Mouse (Mus musculus) left cerebral cortex, adult 9 months (tissue): ENCODE data around the gene Pik3r1.
A peak's percentile ranks its signal among the peaks of the same experiment; 100 is the strongest.

Source experiments
- DNase-seq, 2 experiments: peaks; one replicate each; pipeline ENCODE4 v3.0.0; 2022; ENCODE audit warnings: low spot score in 2 of 2

Gene Pik3r1

DNA sequence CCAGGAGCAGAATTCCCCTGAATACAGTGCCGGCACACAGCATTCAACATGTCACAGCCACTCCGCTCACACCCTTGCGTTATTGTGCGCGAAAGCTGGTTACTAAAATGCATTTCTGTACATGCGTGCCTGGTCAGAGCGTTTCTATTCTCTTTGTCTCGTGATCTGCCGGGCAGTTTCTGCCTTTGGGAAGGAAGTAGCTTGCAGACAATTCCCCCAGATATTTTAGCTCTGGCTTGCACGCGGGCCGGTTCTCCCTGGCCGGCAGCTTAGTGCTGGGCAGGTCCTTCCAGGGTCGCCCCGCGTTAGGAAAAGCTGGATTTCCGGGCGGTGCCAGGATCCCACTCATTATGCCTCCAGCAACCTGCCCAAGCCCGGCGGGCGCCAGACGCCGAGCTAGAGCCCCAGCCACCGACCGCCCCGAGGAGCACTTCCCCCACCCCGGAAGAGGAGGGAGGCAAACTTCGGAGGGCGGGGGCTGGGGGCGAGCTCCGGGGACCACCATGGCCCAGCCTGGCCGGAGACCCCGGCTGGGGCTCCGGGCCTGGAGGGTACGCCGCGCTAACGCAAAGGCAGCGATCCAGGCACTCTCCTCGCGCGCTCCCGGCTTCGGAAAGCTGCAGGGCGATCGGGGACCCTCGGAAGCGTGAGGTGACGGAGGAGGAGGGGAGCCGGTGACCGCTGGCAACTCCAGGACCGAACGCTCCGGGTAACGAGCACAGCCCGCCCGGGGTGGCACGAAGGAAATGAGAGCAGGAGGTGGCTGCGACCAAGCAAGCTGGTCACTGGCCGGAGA, 806 bp downstream of the Pik3r1 start:
- DNase-seq, result peak in 1 of 2 experiments; percentile 41

DNA sequence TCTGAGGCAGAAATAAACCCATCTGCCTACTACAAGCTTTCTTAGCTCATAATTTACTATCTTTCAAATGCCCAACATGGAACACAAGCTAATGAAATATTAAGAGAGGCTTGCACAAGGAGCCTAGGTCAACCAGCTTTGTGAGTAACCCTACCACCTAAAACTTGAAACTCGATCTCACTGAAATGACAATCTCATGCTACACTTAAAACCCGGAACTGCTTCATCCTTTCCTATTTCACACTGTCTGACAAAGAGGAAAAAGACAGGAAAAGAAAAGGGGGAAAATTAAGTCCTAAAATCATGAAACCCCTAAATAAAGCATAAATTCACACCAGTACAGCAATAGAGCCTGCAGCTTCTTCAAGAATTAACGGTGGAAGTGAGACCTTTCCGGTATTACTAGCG, 1.4 kb downstream of the Pik3r1 start:
- DNase-seq, result no peak

DNA sequence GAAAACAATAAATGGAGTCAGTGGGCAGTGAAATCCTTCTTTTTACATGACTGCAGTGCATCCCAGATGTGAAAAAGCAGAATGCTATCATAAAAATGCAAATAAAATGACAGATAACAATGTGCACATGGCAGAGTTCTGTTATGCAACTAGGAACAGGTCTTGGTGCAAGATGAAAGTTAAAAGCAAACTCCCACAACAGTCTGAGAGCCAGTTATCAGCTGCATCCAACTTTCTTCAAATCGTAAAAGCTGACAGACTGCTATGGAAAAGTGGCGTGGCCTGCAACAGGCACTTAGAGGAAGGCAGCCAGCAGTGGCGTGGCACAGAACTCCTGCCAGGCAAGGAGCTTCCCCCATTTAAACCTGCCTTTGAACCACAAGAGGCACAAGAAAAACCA, 2.0 kb downstream of the Pik3r1 start:
- DNase-seq, result no peak

DNA sequence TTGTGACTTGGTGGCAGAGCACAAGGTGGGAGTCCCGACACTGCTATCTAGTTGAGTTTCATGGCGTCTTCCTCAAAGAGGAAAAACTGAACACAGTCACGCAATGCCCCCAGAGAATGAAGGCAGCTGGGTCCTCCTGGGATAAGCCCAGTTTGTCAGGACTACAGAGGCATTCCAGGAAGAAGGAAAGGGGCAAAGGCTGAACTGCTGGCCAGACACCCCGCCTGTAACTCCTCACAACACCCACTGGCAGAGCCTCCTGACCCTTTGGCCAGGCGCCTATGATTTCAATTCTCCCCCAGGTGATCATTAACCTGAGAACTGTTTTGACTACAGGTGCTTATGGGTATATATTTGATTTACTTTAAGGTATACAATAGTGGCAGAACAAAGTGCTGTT, 3.9 kb downstream of the Pik3r1 start:
- no peak for DNase-seq

DNA sequence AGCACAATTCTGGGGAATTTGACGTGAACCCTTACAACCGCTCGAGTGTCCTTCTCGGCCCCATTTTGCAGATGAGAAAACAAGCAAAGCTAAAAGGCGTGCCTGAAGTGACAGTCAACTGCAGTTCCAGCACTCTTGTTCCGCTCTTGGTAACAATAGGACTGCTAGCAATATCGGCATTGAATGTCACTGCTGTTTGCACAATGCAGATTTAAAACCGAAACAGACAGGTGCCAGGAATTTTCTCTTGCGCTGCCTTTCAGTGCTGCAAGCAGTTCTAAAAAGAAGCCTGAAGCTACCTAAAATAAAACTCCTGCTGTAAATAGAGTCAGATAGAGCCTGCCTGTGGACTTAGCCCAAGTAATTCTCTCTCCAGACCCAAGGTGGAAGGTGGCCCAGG, 4.3 kb downstream of the Pik3r1 start:
- DNase-seq, result no peak

DNA sequence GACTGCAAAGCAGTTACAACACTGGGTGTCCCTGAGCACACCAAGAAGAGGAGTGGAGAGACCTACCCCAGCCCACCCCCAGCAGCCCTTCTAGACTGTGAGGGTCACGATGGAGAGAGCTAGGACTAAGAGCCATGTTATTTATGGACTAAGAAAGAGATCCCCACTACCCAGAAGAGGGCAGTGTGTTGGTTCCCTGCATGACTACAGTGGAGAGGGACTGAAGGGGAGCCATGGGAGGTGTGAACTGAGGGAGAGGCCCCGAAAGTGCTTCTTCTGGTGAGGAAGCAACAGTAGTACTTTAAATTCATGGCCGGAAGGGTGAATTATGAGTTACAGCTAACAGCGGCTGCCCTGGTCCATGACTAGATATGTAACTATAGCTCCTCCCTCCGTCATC, 4.9 kb downstream of the Pik3r1 start:
- no peak for DNase-seq

DNA sequence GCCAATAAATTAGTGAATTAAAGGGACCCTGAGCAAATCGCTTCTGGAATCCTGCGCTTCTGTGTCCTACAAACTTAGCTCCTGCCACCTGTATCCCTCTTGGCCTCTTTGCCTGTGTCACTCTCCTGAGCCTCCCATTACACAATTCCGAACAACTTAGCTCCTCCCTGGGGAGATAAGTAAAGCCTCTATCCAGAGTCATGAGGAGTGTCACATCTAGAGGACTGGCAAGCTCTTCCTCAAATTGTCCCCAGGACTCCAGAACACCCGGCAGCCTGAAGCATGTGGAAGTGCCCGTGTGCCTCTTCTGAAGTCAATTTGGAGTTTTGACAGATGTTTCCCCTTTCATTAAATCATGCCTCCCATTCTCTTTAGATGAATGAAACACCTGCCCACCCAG, 6.4 kb downstream of the Pik3r1 start:
- DNase-seq, result no peak

DNA sequence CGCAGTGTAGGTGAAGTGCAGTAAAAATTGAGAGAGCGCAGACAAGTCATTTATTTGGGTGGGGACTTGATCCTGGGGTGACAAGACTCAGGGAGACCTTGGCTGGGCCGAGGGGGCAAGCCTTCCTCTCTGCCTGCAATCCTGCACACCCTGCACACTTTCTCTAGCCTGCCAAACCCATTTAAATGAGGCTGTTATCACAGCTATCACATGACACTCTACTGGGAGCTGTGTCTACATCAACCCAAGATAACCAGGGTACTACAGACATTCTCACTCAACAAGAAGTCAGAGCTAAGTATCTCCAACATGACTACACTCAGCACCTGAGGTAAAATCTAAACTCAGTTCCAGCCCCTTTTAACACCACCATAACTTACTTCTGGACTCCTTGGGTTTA, 7.1 kb downstream of the Pik3r1 start:
- no peak for DNase-seq

DNA sequence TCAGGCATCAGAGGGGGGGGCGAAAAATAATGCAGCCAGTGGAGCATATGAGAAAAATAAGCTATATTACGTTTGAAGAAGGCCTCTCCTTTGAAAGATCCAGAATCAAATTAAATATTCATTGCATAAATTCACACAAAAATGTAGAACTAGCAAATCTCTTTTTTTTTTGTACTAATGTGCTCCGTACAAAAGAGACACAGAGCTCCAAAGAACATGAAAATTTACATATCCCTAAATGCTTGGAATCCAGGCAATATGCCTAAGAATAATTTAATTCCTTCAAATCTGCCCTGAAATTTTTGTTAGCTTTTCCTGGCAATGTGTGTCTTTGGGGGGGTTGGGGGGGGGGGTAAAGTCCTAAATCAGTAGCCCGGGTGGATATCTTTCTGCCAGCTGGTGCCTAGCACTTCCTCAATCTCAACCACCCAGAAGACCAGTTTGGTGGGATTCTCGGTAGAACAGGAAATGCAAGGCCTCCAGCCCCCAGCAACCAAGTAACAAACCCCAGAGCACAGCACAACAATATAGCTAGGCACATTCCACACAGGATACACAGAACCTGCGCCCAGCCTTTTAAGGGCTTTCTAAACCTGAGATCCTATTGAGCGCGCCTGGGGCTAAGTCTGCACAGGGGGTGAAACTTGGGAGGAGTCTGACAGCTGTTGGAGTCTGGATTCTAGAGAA, 7.9 kb downstream of the Pik3r1 start:
- DNase-seq, result no peak

DNA sequence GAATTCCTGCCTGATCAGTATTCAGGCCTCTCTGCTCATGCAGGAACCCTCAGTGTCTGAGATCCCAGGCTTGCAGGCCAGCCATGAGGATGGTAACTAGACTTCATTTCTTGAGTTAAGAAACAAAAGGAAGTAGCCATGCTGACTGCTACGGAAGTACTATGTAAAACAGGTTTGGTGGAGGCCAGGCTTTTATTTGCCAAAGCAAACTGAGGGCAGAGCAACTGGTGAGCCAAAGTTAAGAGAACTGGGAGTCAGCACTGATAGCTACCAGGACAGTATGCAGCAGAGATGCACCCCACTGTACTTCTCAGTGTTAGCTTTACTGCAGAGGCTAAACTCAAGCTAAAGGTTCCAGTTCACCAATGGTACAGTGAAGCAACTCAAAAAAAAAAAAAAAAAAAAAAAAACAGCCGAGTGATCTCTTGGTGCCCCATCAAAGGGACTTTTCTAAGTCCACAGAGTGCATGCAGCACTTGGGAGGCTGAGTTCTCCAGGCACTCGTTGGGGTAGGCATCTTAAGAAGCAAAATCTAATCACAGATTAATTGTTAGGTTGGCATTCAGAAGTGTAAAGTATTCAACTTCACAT, 8.6 kb downstream of the Pik3r1 start:
- DNase-seq, result no peak

DNA sequence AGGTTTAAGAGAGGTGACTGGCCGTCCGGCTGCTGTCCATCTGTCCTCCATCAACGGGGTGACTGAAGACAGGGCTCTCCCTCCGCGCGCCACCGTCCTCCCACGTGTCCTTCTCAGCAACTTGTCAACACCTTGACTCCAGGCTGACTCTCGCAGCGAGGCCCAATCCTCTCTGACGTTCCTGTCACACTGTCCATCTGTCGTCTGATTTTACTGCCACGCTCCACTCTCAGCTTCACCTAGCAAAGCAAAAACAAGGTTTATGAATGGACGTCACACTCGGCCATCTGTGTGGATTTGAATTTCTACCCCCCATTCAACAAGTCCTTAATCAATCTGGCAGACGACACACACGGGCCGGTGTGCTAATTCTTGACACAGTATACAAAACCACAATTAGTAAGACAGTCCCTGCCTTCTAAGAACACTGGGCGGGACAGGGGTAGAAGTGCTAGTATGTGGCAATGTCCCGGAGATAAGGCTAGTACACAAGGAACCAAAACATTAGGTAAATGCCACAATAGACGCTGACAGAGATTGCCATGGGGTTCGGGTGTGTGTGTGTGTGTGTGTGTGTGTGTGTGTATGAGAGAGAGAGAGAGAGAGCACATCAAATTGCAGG, 10.1 kb downstream of the Pik3r1 start:
- DNase-seq, result no peak

DNA sequence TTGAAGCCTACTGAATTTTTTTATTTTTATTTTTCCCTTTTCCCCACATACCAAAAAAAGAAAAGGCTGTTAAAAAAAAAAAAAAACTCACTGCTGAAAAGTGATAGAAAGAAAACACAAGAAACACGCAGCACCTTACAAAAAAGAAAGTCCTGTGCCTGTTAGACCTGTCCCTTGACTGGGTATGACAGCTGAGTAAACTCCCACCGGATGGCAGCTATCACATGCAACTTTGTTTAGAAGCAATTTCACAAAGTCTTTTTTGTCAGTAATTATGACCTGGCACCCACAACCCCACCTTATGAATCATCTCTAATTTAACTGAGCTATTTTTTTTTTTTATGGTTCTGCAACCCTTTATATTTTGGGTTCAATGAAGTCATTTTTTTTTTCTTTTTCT, 12.8 kb downstream of the Pik3r1 start:
- no peak for DNase-seq

DNA sequence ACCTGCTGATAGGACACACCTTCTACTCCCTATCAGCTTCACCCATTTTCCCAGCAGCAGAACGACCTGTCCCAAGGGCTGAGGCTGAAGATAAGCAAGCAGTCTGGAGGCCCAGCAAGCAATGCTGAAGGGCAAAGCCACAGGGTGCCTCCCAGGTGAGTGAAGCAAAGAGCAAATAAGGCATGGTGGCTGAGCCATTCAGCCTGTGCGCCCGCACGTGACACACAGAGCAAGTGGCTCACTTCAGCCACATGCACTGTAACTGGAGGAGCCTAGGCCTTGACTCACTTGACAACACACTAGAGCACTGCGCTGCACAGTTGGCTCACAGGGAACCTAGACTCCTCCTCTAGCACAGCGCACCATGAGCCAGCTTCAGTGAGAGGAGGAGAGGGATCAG, 14.4 kb downstream of the Pik3r1 start:
- no peak for DNase-seq

DNA sequence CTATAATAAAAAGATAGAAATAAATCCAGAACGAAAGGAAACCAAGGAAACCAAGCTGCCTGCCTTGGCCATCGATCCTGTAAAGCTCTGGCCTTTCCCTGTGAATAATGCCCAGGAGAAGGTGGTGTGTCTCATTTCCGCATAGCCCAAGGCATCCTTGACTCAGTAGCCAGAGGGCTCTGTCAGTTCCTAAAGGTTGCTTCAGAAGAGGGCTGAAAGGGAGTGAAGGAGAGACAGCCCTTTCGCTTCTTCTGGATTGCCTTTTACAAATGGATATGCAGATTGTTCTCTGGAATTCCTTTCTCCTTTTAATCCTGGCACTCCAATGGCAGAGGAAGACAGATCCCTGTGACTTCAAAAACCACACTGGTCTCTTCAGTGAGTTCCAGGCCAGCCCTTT, 16.2 kb downstream of the Pik3r1 start:
- DNase-seq, result no peak

DNA sequence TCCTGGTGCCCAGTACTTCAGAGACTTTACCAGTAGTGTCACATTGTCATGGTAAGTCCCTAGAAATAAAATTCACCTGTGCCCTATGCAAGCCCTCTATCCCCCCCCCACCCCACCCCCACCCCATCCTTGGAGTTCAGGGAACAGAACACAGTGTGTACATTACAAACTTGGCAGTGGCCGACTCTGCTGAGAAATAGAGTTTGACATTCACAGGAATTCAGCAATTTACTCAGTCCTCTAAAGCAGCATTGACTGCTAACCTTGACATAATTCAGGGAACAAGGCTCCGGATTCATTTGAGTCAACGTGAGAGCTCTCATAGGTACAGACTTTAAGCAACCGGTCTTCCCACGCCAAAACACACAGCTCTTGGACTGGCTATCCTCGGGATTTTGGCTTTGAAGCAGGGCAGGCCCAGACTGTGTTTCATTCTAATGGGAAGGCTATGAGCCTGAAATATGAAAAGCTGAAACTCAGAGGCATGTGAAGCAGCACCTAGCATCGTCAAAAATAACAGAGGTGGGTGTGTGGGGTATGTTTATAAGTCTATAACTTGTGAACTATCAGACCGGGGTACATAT, 21.9 kb downstream of the Pik3r1 start:
- no peak for DNase-seq

DNA sequence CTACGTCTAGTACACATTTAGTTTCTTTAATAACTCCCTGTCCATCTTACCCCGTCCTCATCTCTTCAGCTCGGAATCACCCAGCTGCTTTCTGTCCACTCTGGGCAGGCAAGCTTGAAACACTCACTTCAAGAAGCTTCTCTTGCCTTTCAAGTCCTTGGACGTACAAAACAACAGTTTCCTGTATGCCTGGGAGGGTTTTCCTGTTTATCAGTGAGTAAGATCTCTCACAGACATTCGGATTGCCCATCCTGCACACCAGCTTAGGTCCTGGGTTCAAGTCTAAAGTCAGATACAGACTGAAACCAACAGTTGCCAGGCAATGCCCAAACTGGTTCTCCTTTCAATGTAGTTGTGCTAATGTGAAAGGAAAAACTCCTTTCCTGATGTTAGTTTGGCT, 23.1 kb downstream of the Pik3r1 start:
- DNase-seq, result no peak

DNA sequence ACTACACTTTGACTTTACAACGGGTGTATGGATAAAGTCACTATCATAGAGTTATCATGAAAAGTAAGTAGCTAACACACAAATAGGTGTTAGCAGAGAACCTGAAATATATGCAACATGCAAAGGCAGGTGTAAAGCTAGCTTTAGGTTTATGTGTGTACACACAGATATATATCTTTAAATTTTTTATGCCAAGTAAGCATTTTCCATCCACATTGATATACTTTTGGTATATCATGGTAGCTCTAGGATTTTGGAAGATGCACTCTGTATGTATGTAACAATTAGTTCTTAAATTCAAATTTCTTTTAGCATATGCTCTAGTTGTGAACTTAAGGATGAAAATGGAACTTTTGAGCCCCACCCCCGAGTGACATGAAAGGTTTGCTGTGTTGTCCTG, 24.0 kb downstream of the Pik3r1 start:
- no peak for DNase-seq

DNA sequence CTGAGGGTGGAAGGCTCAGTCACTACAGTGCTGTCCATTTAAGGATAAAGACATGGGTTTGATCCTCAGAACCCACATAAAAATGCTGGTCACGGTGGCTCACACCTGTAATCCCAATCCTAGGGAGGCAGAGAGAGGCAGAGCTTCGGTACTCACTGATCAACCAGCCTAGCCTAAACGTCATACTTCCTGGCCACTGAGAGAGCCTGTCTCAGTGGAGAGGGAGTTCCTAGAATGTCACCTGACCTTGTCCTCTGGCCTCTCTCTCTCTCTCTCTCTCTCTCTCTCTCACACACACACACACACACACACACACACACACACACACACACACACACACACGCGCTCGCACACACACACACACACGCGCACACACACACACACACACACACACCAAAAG, 24.8 kb downstream of the Pik3r1 start:
- DNase-seq, result no peak

DNA sequence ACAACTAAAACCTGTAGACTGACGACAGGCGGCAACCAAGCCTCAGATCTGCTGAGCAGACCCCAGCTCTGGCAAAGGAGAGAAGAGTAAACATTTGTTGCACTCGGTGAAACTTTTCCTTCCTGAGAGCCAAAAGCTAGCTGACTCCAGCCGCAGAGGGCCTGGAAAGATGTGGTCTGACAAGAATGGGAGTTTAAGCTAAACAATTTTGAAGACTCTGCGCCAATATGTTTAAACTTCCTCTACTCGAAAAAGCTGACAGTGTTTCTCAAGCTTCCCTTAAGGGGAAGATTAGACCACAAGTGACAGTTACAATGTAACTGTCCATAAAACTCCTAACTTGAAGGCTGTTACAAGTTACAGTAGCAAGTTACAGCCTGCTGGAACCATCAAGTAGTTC, 25.4 kb downstream of the Pik3r1 start:
- DNase-seq, result no peak

DNA sequence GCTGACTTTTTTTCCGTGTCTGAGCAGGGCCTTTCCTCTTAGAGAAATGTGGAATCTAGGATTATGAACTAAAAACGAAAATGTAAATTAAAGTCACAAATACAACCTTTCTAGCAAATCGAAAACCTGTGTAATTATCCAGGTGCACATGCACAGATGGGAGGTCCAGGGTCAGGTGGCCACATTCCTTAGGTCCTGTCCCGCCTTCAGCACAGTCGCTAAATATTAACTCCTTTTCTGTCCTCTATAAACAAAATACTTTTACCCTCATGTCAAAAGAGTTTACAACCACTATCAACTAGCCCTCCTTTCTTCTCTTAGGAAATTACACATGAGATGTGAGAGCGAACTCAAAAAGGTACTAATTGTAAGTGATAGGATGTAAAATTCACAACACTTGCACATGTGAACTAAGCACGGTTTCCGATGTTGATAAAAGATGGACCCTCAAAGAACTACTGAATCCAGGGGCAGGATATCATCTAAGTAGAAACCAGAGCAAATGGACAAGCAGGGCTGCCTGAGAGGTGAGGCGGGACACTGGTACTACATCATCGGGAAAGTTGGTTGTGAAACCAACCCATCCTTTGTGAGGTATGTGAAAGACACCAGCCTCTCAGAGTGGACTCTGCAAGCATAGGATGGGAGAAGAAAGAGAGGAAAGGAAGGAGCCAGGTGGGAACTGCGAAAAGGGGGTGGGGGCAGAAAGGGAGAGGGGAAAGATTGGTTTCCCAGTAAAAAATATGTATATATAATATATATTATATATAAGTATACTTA, 26.3 kb downstream of the Pik3r1 start:
- no peak for DNase-seq

DNA sequence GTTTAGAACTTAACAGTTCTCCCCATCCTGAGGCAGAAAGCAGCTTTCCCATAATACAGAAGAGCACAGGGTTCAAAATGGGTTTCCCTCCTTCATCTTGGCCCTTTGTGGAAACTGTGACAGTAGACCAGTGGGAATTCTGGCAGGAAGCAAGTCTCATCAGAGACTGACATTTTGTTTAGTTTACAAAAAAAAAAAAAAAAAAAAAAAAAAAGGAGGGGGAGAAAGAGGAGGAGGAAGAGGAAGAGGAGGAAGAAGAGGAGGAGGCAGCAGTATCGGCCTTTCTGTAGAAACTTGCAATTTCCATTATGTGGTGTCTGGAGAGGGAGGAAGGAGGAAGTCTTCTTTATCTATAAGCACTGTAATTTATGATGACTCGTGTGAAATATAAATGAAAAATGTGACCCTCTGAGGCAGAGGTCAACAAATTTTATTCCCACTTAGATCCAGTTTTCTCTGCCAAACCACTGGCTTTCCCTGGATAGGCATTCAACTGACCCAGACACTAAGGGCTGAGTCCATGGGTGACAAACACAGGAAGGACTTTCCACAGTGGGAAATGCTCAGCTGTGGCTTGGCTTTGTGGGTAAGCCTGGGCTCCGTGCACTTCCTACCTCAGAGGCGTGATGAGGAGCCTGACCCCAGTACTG, 28.2 kb downstream of the Pik3r1 start:
- DNase-seq, result no peak
